Mouse (Mus musculus) thymus, adult 2 months (tissue): Measurements from ENCODE around the gene Bok. TPM values are rescaled to one million over a fixed set of nuclear protein-coding genes. Genes with fewer than 3 reads are reported as not detected.

Source experiments
- DNase-seq: peaks from one replicate; pipeline ENCODE4 v3.0.0; 2021
- H3K27ac ChIP-seq: fragments of 200-500 bp; 2 replicates; pipeline ENCODE4 v1.5.1; 2012; ENCODE audit warnings: low read length, control low read depth; ENCODE audit not compliant: control insufficient read depth, insufficient read depth
- H3K27me3 ChIP-seq: fragments of 200-500 bp; 2 replicates; pipeline ENCODE4 v1.6.1; 2012; ENCODE audit warnings: mild to moderate bottlenecking, low read length, moderate library complexity, mixed read lengths; ENCODE audit not compliant: control insufficient read depth, insufficient read depth
- H3K36me3 ChIP-seq: fragments of 200-500 bp; 2 replicates; pipeline ENCODE4 v1.6.1; 2012; ENCODE audit warnings: mild to moderate bottlenecking, low read length, moderate library complexity; ENCODE audit not compliant: control insufficient read depth, insufficient read depth
- H3K4me1 ChIP-seq: fragments of 200-500 bp; replicated peaks from 2 replicates; pipeline ENCODE4 v1.6.1; 2012; ENCODE audit warnings: low read length; ENCODE audit not compliant: control insufficient read depth, insufficient read depth
- H3K4me3 ChIP-seq: fragments of 200-500 bp; 2 replicates; pipeline ENCODE4 v1.5.1; 2012; ENCODE audit warnings: mild to moderate bottlenecking, low read length, control low read depth, moderate library complexity; ENCODE audit not compliant: control insufficient read depth, insufficient read depth
- CTCF ChIP-seq: fragments of 200-500 bp; IDR thresholded peaks from 2 replicates; pipeline ENCODE4 v1.5.1; 2012; ENCODE audit warnings: mild to moderate bottlenecking, control low read depth, low read length, moderate library complexity, borderline replicate concordance; ENCODE audit not compliant: control insufficient read depth, poor library complexity, insufficient read depth; ENCODE audit errors: extremely low read depth
- POLR2A ChIP-seq: fragments of 200-500 bp; IDR thresholded peaks from 2 replicates; pipeline ENCODE4 v1.6.1; 2012; ENCODE audit warnings: mild to moderate bottlenecking, low read length, control low read depth, moderate library complexity; ENCODE audit not compliant: control insufficient read depth, poor library complexity, insufficient read depth; ENCODE audit errors: extremely low read depth
- WGBS: fragments of 180-500 bp; shearing (Covaris S2); methylation state at CpG from one replicate; pipeline ENCODE4 v1.1.7; 2018; 5-methylcytosine and 5-hydroxymethylcytosine counted together
- polyA plus RNA-seq: library from polyadenylated mRNA; depleted of rRNA; stranded (reverse); fragments of >200 nt; gene quantifications from 2 replicates; pipeline ENCODE4 v1.2.3, GENCODE M21; 2012; rRNA removed

Bok gene
- polyA plus RNA-seq, 1 experiment, result 30.7 TPM

- TF ChIP-seq POLR2A (no peak), CTCF (no peak)
- no peak for DNase-seq
- Histone ChIP-seq H3K27ac (no peak overlapping the region), H3K4me3 (no peak overlapping the region), H3K36me3 (no peaks in the 10 kb centered on the region), H3K27me3 (no peaks in the 10 kb centered on the region), H3K4me1 (no peaks in the 10 kb centered on the region)
- 88% methylated on average over 3 of the region's 3 CpGs for WGBS
Observed at GRCm38 (mm10) chr1:93731880-93732281, 46.4 kb downstream of the Bok start.

- H3K36me3 ChIP-seq, result no peaks in the 10 kb centered on the region
- no peak overlapping the region for H3K27ac ChIP-seq
- 15% methylated on average over 3 of the region's 3 CpGs for WGBS
- no peaks in the 10 kb centered on the region for H3K27me3 ChIP-seq
- no peak for TF ChIP-seq CTCF
- no peak for TF ChIP-seq POLR2A
- no peaks in the 10 kb centered on the region for H3K4me1 ChIP-seq
- DNase-seq, result no peak
- H3K4me3 ChIP-seq, result no peak overlapping the region
Observed at GRCm38 (mm10) chr1:93735859-93736258, 50.4 kb downstream of the Bok start.

- TF ChIP-seq CTCF, result no peak
- TF ChIP-seq POLR2A, result no peak
- Histone ChIP-seq H3K27ac (no peak overlapping the region), H3K4me3 (no peak overlapping the region), H3K36me3 (no peaks in the 10 kb centered on the region), H3K27me3 (no peaks in the 10 kb centered on the region), H3K4me1 (no peaks in the 10 kb centered on the region)
- WGBS, result 95% methylated on average over 5 of the region's 5 CpGs
- DNase-seq, result no peak
Observed at GRCm38 (mm10) chr1:93737711-93738110, 52.3 kb downstream of the Bok start.

GRCm38 (mm10) chr1:93740671-93741070 lies 55.2 kb downstream of the Bok start:
- Histone ChIP-seq H3K4me1 (no peaks in the 10 kb centered on the region), H3K27ac (no peak overlapping the region), H3K4me3 (no peak overlapping the region), H3K27me3 (no peaks in the 10 kb centered on the region), H3K36me3 (no peaks in the 10 kb centered on the region)
- DNase-seq, result no peak
- no peak for TF ChIP-seq POLR2A
- TF ChIP-seq CTCF, result no peak
- 97% methylated on average over 2 of the region's 2 CpGs for WGBS

- no peaks in the 10 kb centered on the region for H3K36me3 ChIP-seq
- H3K4me3 ChIP-seq, result no peak overlapping the region
- WGBS, result 96% methylated on average over 4 of the region's 4 CpGs
- H3K27me3 ChIP-seq, result no peaks in the 10 kb centered on the region
- H3K4me1 ChIP-seq, result no peaks in the 10 kb centered on the region
- no peak for DNase-seq
- H3K27ac ChIP-seq, result no peak overlapping the region
- TF ChIP-seq CTCF, result no peak
- TF ChIP-seq POLR2A, result no peak
Observed at GRCm38 (mm10) chr1:93741987-93742386, 56.5 kb downstream of the Bok start.

- no peak for TF ChIP-seq POLR2A
- no peak for TF ChIP-seq CTCF
- H3K4me3 ChIP-seq, result no peak overlapping the region
- no peaks in the 10 kb centered on the region for H3K27me3 ChIP-seq
- no peaks in the 10 kb centered on the region for H3K4me1 ChIP-seq
- no peaks in the 10 kb centered on the region for H3K36me3 ChIP-seq
- peak; percentile 18 for DNase-seq
- H3K27ac ChIP-seq, result no peak overlapping the region
Observed at GRCm38 (mm10) chr1:93742910-93743309, 57.5 kb downstream of the Bok start.

Other genes starting within 250 kb of the Bok start
- 52.3 and 53.4 TPM in 2 replicates for gene Hdlbp, start 206.8 kb upstream of the Bok start, polyA plus RNA-seq
- gene Farp2, start 173.6 kb upstream of the Bok start, polyA plus RNA-seq, result 1.7 and 2.1 TPM in 2 replicates
- gene Stk25, start 27.0 kb upstream of the Bok start, polyA plus RNA-seq, result 127 and 164 TPM in 2 replicates
- gene Atg4b, start 65.8 kb downstream of the Bok start, polyA plus RNA-seq, result 69.1 and 75.6 TPM in 2 replicates
- 34.5 and 38.9 TPM in 2 replicates for gene Thap4, start 69.2 kb downstream of the Bok start, polyA plus RNA-seq
- gene Dtymk, start 116.3 kb downstream of the Bok start, polyA plus RNA-seq, result 146 and 149 TPM in 2 replicates
- 10.9 and 11.0 TPM in 2 replicates for gene Ing5, start 118.3 kb downstream of the Bok start, polyA plus RNA-seq
- gene D2hgdh, start 139.2 kb downstream of the Bok start, polyA plus RNA-seq, result 29.3 and 41.7 TPM in 2 replicates
- gene Gal3st2, start 175.6 kb downstream of the Bok start, polyA plus RNA-seq, result 1.5 and 2.6 TPM in 2 replicates
- 2.5 and 2.6 TPM in 2 replicates for gene Gal3st2b, start 232.7 kb downstream of the Bok start, polyA plus RNA-seq